Mouse (Mus musculus) intestine, embryonic 16.5 days (tissue): ENCODE measurements around the gene Vps16. TPM values are rescaled to one million over a fixed set of nuclear protein-coding genes. Genes with fewer than 3 reads are reported as not detected.
A peak's percentile ranks its signal among the peaks of the same experiment; 100 is the strongest.

Experiments
- ATAC-seq: fragments of 200-750 bp; cut with Nextera tagmentation; 2 replicates; pipeline ENCODE4 v1.8.0; 2017; ENCODE audit warnings: moderate TSS enrichment, moderate library complexity
- H3K27ac ChIP-seq: fragments of 300-500 bp; sonication (generic); 2 replicates; pipeline ENCODE4 v1.5.1; 2014; ENCODE audit warnings: mild to moderate bottlenecking, low read length
- H3K27me3 ChIP-seq: fragments of 300-500 bp; sonication (generic); replicated peaks from 2 replicates; pipeline ENCODE4 v1.6.1; 2014; ENCODE audit warnings: low read length, control low read depth, mixed read lengths; ENCODE audit not compliant: control insufficient read depth, insufficient read depth
- H3K36me3 ChIP-seq: fragments of 300-500 bp; sonication (generic); 2 replicates; pipeline ENCODE4 v1.6.1; 2014; ENCODE audit warnings: low read length, control low read depth; ENCODE audit not compliant: control insufficient read depth, insufficient read depth
- H3K4me1 ChIP-seq: fragments of 300-500 bp; sonication (generic); 2 replicates; pipeline ENCODE4 v1.6.1; 2014; ENCODE audit warnings: low read length, control low read depth, mixed read lengths; ENCODE audit not compliant: control insufficient read depth, insufficient read depth
- H3K4me2 ChIP-seq: fragments of 300-500 bp; sonication (generic); 2 replicates; pipeline ENCODE4 v1.6.1; 2014; ENCODE audit warnings: low read depth, low read length, control low read depth
- H3K4me3 ChIP-seq: fragments of 300-500 bp; sonication (generic); 2 replicates; pipeline ENCODE4 v1.5.1; 2014; ENCODE audit warnings: mild to moderate bottlenecking, low read length
- H3K9ac ChIP-seq: fragments of 300-500 bp; sonication (generic); 2 replicates; pipeline ENCODE4 v1.6.1; 2014; ENCODE audit warnings: low read depth, low read length
- H3K9me3 ChIP-seq: fragments of 300-500 bp; sonication (generic); 2 replicates; pipeline ENCODE4 v1.6.1; 2016; ENCODE audit warnings: low read length, control low read depth; ENCODE audit not compliant: control insufficient read depth
- WGBS: fragments of 180-500 bp; shearing (Covaris S2); extraction: QIAGEN DNeasy Blood & Tissue Kit; methylation state at CpG from one replicate; pipeline ENCODE4 v1.1.7; 2014; 5-methylcytosine and 5-hydroxymethylcytosine counted together
- polyA plus RNA-seq: library from polyadenylated mRNA; unstranded; fragments of >200 nt; fragmentation: Nextera tagmentation; extraction: Ambion mirVana; gene quantifications from 2 replicates; pipeline ENCODE4 v1.2.1, GENCODE M21; 2015

The Vps16 gene
- polyA plus RNA-seq, 1 experiment from 2014 or later, result 81.5 TPM

DNA sequence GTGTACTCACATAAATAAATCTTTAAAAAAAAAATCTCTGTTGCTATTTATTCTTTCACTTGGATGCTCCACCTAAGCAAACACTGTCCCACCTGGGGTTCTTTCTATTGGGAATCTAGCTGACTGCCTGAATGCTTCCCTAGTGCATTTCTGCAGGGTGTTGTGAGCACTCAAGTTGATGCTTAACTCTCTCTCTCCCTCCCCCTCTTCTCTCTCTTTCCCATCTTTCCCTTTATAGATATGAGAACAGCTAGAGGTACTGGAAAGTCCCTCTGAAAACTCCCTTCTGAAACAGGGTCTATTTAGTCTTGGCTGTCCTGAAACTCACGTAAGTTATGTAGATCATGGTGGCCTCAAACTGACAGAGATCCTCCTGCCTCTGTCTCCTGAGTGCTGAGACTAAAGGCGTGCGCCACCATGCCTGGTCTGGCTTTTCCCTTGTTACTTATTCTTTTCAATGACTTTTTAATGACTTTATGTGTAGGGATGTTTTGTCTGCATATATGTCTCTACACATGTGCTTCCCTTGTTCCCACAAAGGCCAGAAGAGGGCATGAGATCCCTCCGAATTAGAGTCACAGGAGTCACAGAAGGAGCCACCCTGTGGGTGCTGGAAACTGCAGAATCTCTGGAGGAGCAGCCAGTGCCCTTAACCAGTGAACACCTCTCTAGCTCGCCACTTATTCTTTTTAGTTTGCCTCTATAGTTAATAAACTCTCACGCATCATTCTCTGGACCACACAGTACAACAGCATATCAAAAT, 9.9 kb upstream of the Vps16 start:
- no peaks in the 10 kb centered on the region for H3K9me3 ChIP-seq
- peaks cover 4% of the 10 kb centered on the region; the same call in 1 of the 2 replicates for H3K4me1 ChIP-seq
- no peak overlapping the region for H3K4me3 ChIP-seq

DNA sequence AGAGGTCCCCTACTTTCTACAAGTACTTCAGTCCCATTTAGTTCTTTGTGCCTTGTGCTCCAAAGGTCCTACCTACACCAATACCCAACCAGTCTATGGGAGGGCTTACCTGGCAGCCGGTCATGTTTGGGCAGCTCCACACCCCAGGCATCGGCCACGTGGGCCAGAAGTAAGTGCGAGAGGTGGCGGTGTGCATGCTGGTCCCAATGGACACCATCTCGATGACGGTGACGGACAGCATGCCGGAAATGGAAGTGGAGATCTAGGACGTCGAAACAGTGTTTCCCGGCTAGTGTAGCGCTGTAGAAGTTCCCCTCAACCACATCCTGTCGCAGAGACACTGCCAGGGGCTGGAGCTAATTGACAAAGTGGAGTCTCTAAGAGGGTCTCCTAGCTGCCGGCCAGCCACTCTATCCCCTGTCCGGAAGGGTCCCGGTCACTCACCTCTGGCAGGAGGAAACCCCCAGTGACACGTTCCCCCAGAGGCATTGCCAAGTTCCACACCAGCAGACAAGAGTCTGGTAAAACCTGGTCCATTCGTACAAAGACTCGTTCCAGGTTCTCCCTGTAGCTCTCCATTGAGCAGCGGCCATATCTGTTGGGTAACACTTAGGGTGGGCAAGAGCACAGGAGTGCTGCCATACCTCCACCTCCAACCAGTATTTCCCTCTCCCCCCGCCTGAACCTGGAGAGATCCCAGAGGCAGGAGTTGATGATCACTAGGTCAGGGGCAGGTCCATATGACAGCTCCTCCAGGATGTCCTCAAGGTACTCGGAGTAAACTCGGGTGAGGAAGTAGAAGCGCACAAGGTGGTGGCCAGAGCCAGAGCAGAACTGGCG, 2.1 kb upstream of the Vps16 start:
- Histone ChIP-seq H3K9ac (no peak overlapping the region), H3K27ac (no peak overlapping the region), H3K27me3 (no peaks in the 10 kb centered on the region), H3K4me2 (no peak overlapping the region), H3K9me3 (no peaks in the 10 kb centered on the region), H3K4me3 (no peak overlapping the region), H3K4me1 (peaks cover 13% of the 10 kb centered on the region), H3K36me3 (0 out of 2 replicates have a peak, but pooled peaks cover 4% of the 10 kb centered on the region)
- ATAC-seq, result no peak
- WGBS, result 94% methylated on average over 26 of the region's 26 CpGs

More for the DNA sequence above, 9.9 kb upstream of the Vps16 start:
- 74% methylated on average over 6 of the region's 6 CpGs for WGBS
- no peak overlapping the region for H3K27ac ChIP-seq
- H3K27me3 ChIP-seq, result no peaks in the 10 kb centered on the region
- no peak for ATAC-seq
- no peak overlapping the region for H3K9ac ChIP-seq
- H3K4me2 ChIP-seq, result no peak overlapping the region
- H3K36me3 ChIP-seq, result no peaks in the 10 kb centered on the region

DNA sequence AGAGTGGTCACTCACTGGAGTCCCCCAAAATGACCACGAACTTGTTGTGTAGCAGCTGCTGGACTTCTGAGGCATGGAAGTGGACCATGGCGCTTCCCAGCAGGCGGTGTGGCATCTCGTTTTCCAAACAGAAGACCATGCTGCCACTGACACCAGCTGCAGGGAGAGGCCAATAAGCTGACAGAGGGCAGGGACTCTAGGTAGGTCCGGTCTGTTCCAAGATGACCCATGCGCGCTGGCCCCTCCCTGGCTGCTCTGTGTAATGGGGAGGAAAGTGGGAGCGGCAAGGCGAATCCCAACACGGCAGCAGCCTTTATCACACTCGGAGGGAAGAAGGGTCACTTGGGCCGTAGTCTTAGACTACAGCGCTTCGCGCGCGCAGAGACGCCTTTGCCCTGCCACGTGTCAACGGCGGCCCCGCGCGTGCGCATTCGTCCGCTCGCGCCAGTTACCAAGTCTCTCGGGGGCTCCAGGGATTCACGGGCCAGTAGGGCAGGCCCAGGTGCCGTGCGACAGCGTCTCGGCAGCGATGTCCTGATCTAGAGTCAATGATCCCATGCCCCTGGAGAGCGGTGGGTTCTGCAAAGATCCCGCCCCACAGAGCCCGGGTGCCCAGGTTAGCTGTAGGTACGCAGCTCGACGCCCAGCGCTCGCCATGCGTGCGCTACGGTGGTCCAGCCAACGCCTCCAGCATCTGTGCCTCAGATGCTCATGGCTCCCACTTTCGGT, 578 bp upstream of the Vps16 start:
- Histone ChIP-seq H3K9me3 (no peaks in the 10 kb centered on the region), H3K4me3 (peak overlapping the region; percentile 94), H3K27ac (peak overlapping the region; percentile 90), H3K4me2 (peak overlapping the region; percentile 92), H3K9ac (peak overlapping the region; percentile 91), H3K27me3 (no peaks in the 10 kb centered on the region), H3K36me3 (0 out of 2 replicates have a peak, but pooled peaks cover 4% of the 10 kb centered on the region), H3K4me1 (peaks cover 13% of the 10 kb centered on the region)
- WGBS, result 12% methylated on average over 49 of the region's 49 CpGs
- peak; percentile 75 for ATAC-seq

DNA sequence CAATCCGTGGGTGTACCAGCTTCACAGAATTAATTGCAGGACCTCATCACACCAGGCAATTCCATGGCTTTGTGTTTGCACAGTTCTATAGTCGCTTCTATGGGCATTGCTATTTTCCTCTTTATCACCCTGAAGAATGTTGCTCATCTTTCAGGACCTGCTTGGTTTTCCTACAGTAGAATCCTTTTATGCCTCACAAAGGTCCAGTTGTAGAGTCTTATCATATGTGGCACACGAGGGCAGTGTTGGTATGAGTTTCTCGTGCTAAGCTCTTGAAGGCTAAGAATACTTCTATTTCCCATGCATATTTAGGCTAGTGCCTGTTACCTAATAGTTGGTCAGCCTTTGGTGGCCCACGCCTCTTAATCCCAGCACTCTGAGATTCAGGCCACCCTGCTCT, 973 bp downstream of the Vps16 start:
- Histone ChIP-seq H3K27ac (peak overlapping the region; percentile 90), H3K4me3 (peak overlapping the region; percentile 94), H3K9ac (peak overlapping the region; percentile 91), H3K36me3 (0 out of 2 replicates have a peak, but pooled peaks cover 4% of the 10 kb centered on the region), H3K4me2 (peak overlapping the region; percentile 92), H3K4me1 (peaks cover 13% of the 10 kb centered on the region), H3K27me3 (no peaks in the 10 kb centered on the region), H3K9me3 (no peaks in the 10 kb centered on the region)
- 37% methylated on average over 5 of the region's 5 CpGs for WGBS
- no peak for ATAC-seq

DNA sequence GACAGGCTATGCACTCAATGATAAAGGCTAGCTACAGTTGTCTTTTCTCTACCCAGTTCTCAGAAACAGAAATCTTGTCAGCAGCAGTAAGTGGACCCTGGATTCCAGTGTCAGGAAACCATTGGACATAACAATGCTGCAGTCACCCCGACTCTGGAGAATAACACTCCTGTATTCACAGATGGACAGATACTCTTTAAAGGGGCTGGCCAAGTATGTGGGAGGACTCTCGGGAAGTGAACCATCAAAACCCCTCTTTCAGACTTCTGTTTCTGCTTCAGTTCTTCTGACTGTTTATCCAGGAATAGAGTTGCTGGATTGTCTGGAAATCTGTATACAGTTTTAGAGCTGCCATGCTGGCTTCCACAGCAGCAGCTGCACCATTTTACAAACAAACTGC, 5.7 kb downstream of the Vps16 start:
- WGBS, result 55% methylated on average over 2 of the region's 2 CpGs
- Histone ChIP-seq H3K9ac (no peak overlapping the region), H3K4me3 (no peak overlapping the region), H3K9me3 (no peaks in the 10 kb centered on the region), H3K27me3 (no peaks in the 10 kb centered on the region), H3K4me1 (peaks cover 5% of the 10 kb centered on the region), H3K4me2 (no peak overlapping the region), H3K36me3 (no peaks in the 10 kb centered on the region; the same call in 1 of the 2 replicates), H3K27ac (no peak overlapping the region)
- ATAC-seq, result no peak

DNA sequence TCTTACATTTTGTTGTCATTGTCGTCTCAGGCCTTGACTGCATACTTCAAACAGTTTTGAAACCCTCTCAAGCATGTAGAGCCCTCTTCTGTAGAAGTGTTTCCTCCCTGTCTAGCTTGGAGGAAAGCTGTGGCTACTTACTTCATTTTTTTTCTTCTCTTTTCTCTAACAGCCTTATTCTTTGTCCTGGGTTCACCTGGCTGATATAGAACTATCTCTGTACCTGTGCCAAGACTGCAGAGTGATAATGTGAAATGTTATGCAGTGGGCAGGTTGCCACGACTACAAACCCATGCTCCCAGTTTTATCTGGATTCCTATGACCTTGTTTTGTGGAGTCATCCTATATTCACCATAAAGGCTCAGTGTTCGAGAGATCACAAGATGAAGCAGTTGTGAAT, 6.3 kb downstream of the Vps16 start:
- no peak for ATAC-seq
- no peaks in the 10 kb centered on the region for H3K4me1 ChIP-seq
- no peak overlapping the region for H3K4me2 ChIP-seq
- no peak overlapping the region for H3K27ac ChIP-seq
- no peaks in the 10 kb centered on the region for H3K9me3 ChIP-seq
- H3K27me3 ChIP-seq, result no peaks in the 10 kb centered on the region
- no peak overlapping the region for H3K9ac ChIP-seq
- WGBS, result 82% methylated on average over 3 of the region's 3 CpGs
- H3K4me3 ChIP-seq, result no peak overlapping the region
- H3K36me3 ChIP-seq, result no peaks in the 10 kb centered on the region; the same call in 1 of the 2 replicates

DNA sequence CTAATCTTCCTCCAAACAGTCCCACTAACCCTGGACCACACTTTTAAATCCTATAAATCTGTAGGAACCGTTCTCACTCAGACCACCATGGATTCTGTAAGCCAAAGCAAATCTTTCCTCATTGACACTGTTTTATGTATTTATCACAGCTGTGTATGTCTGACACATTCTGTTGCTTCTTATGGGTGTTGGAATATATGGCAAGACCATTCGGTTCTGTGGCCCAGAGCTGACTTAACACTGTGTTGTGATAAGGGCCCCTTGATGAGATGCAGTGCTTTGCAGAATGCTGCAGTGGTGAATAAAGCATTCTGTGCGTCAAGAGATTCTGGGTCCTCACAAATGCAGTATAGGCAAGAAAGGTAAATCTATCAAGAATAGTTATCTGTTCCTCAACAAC, 8.0 kb downstream of the Vps16 start:
- Histone ChIP-seq H3K9me3 (no peaks in the 10 kb centered on the region), H3K9ac (no peak overlapping the region), H3K4me1 (no peaks in the 10 kb centered on the region), H3K36me3 (no peaks in the 10 kb centered on the region; the same call in 1 of the 2 replicates), H3K4me3 (no peak overlapping the region), H3K27me3 (no peaks in the 10 kb centered on the region), H3K27ac (no peak overlapping the region), H3K4me2 (no peak overlapping the region)
- 89% methylated on average over 3 of the region's 3 CpGs for WGBS
- no peak for ATAC-seq

DNA sequence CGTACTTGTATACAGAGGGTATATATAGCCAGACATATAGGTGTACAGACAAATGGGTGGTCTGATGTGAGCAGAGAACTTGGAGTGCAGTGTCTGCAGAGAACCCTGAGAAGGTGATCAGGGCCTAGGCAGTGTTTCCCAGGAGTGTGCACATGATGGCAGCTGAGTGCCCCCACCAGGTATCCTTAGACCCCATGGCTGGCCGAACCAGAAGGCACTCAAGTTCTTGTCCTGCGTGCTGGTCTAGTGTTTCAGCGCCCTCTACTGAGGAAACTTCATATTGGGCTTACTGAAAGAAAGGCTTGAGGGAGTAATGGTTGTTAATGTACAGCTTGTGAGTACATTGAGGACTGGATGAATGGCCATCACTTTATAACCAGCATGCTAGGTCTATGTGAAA, 9.0 kb downstream of the Vps16 start:
- Histone ChIP-seq H3K36me3 (no peaks in the 10 kb centered on the region; the same call in 1 of the 2 replicates), H3K4me2 (no peak overlapping the region), H3K9me3 (no peaks in the 10 kb centered on the region), H3K9ac (no peak overlapping the region), H3K27me3 (no peaks in the 10 kb centered on the region), H3K4me1 (no peaks in the 10 kb centered on the region), H3K4me3 (no peak overlapping the region), H3K27ac (no peak overlapping the region)
- WGBS, result 25% methylated on average over 4 of the region's 4 CpGs
- ATAC-seq, result no peak

GRCm38 (mm10) chr2:130436769-130437168, 12.6 kb downstream of the Vps16 start:
- no peak overlapping the region for H3K9ac ChIP-seq
- no peak overlapping the region for H3K4me3 ChIP-seq
- H3K27ac ChIP-seq, result no peak overlapping the region
- ATAC-seq, result no peak
- H3K27me3 ChIP-seq, result no peaks in the 10 kb centered on the region
- H3K36me3 ChIP-seq, result peaks cover 11% of the 10 kb centered on the region
- H3K9me3 ChIP-seq, result no peaks in the 10 kb centered on the region
- no peaks in the 10 kb centered on the region for H3K4me1 ChIP-seq
- H3K4me2 ChIP-seq, result no peak overlapping the region
- 90% methylated on average over 1 of the region's 1 CpGs for WGBS
